Mouse (Mus musculus) adrenal gland, postnatal 4 days (tissue): ENCODE results near the gene Olfr98. TPM values are rescaled to one million over a fixed set of nuclear protein-coding genes. Genes with fewer than 3 reads are reported as not detected.

Experiments
- total RNA-seq, 2 experiments: library from RNA; stranded (reverse); gene quantifications; 2 replicates each; pipeline ENCODE4 v1.2.3; 2021

Olfr98 gene
- total RNA-seq, 2 experiments from 2014 or later: not detected

Other genes starting within 250 kb of the Olfr98 start
- gene Mog, start 240.4 kb downstream of the Olfr98 start, total RNA-seq: not detected
- 10 to 100 TPM; 68.2 TPM for gene Gabbr1, start 217.8 kb downstream of the Olfr98 start, total RNA-seq
- gene Olfr90, start 175.2 kb downstream of the Olfr98 start, total RNA-seq: under 1 TPM in 1 of 2 experiments, not detected in 1; 0.14 TPM
- gene Olfr91, start 165.5 kb downstream of the Olfr98 start, total RNA-seq: not detected
- gene Olfr92, start 143.7 kb downstream of the Olfr98 start, total RNA-seq: not detected
- not detected for gene Olfr93, start 102.3 kb downstream of the Olfr98 start, total RNA-seq
- not detected for gene Ubd, start 69.9 kb downstream of the Olfr98 start, total RNA-seq
- not detected for gene Olfr94, start 62.8 kb downstream of the Olfr98 start, total RNA-seq
- gene Olfr95, start 50.6 kb downstream of the Olfr98 start, total RNA-seq: not detected
- gene Olfr96, start 43.6 kb downstream of the Olfr98 start, total RNA-seq: not detected
- not detected for gene Olfr97, start 26.4 kb downstream of the Olfr98 start, total RNA-seq
- gene H2-M3, start 6.5 kb upstream of the Olfr98 start, total RNA-seq: 1 to 10 TPM; 4.3 to 5.6 TPM
- gene Olfr99, start 19.7 kb upstream of the Olfr98 start, total RNA-seq: not detected
- gene Olfr101, start 40.6 kb upstream of the Olfr98 start, total RNA-seq: not detected
- gene Olfr102, start 53.3 kb upstream of the Olfr98 start, total RNA-seq: not detected
- gene Olfr103, start 75.9 kb upstream of the Olfr98 start, total RNA-seq: not detected
- not detected for gene Olfr104-ps, start 95.8 kb upstream of the Olfr98 start, total RNA-seq
- gene Olfr105-ps, start 115.3 kb upstream of the Olfr98 start, total RNA-seq: not detected
- not detected for gene Olfr106-ps, start 126.6 kb upstream of the Olfr98 start, total RNA-seq
- gene Olfr107, start 135.5 kb upstream of the Olfr98 start, total RNA-seq: not detected
- not detected for gene Olfr108, start 181.7 kb upstream of the Olfr98 start, total RNA-seq
- gene Olfr109, start 195.2 kb upstream of the Olfr98 start, total RNA-seq: not detected
- under 1 TPM in 1 of 2 experiments, not detected in 1; 0.20 TPM for gene H2-M2, start 219.8 kb upstream of the Olfr98 start, total RNA-seq
- gene Olfr110, start 228.7 kb upstream of the Olfr98 start, total RNA-seq: not detected
- not detected for gene Olfr111, start 244.3 kb upstream of the Olfr98 start, total RNA-seq